Mouse (Mus musculus) spleen, postnatal 4 days (tissue): ENCODE measurements around the gene Sulf2.
A peak's percentile ranks its signal among the peaks of the same experiment; 100 is the strongest.
"Not testable (repeated sequence)": the region's sequence is repeated elsewhere in the genome, so short reads cannot be mapped to it uniquely, and the experiment has no call there.

Experiments used
- DNase-seq, 2 experiments: peaks; one replicate each; pipeline ENCODE4 v3.0.0; 2022; ENCODE audit warnings: low spot score in 2 of 2

Gene Sulf2

DNA sequence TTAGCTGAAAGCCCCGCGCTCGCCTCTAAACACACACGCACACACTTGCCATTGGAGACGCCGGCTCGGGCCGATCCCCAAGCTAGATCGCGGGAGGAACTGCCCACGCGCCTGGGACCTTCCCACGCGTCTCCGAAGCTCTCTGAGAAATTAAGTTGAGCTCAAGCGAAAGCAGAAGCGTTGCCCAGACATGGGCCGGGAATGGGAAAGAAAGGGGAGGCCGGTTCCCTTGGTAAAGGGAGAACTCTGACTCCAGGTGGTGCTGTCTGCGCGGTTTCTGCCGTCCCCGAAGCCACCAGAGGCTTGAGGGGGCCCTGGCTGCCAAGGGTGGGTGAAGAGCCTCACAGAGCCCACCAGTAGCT, at the start of gene Sulf2:
Gene Sulf2, minus strand, starts transcription at position 210 of the 362 bp plus-strand sequence.
- peak in 1 of 2 experiments; percentile 17 for DNase-seq

DNA sequence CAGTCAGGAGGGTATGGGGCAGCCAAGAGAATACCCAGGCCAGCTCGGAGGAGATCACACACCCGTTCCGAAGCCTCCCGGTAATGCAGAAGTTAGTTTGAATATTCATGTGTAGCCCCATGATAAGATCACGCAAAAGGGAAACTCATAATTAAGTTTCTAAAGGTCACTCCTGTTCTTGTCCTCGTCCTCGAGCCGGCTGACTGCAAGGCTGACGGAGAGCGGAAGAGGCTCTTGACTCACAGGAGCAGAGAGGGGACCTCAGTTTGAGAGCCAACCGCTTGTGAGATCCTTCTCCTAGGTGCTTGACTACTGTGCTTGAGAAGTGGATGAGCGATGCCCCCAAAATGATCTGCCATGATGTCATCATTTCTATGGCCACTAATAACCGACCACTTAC, 48.7 kb upstream of the Sulf2 start:
- no peak for DNase-seq

DNA sequence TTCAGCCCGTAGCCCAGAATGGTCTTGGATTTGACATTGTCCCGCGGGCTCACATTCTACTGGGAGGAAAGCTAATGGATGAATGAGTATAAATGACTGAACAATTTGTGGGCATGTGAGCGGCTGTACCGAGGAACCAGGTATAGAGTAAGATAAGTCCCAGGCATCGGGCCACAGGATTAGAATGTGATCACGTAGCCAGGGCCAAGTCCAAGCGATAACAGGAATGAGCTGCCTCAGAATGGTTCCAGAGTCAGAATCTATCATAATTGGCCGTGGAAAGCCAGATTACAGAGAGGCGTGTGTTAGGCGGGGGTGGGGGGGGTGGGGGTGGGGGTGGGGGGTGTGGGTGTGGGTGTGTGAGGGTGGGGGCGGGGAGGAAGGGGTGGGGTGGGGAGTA, 48.2 kb upstream of the Sulf2 start:
- DNase-seq: no peak

DNA sequence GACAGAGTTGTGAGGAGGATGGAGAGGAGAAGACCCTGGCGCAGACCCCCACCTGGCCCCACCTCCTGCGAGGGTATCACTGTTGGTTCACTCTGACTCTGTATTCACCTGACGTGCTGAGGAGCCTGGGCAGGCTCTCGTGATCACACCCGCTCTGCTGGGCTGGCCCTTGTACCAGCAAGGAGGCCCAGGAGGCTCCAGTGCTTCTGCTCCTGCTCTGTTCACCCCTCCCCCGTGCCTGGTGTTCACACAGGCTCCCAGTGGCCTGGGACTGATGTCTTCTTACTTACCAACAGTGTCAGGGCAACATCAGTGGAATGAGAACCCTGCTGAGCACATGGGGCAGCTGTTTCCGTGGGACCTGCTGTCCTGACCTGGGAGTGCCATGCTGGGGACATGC, 42.5 kb upstream of the Sulf2 start:
- DNase-seq: no peak

DNA sequence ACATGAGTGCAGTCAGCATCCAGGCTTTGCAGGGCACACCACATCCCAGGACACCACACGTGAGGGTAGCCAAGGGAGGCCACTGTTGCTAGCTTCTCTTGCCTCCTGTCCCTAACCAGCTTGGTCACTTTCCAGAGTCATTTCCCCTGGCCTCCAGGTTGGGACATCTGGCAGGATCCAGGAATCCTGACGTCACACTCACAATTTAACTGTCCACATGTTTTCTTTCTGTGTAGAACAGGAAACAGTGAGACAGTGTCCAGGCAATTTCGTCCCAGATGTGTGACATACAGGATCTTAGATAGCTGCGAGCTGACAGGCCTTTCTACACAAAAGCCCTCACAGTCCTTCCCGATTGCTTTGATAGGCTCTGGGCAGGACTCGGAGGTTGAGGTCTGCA, 41.6 kb upstream of the Sulf2 start:
- DNase-seq: no peak

DNA sequence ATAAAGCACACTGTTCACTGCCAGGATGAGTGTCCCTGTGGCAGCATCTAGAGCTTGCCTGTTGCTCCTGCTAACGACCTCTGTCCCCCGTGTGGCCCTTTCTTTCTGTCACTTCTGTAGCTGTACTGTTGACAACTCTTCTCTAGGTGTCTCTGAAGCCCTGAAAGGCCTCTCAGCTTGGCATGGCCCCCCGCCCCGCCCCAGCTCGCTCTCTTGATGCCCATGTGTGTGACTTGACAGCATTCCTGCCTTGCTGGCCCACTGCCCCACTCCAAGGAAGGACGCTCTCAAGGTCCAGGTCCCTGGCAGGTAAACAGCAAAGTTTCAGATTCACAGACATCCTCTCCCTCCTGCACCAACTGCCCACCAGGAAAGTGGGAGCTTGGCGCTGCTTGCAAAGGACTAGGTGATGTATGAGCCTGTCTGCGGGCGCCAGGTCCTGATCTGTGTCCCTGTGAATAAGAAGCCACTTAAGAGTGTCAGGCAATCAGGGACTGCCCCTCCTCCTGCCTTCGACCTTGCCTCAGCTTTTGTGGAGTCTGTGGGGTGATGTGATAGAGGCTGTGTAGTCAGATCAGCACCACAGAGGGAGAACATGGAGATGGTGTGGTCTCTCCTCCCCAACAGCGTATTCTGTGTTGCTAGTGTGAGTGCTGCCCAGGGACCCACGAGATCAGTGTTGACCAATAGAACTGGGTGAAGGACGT, 40.8 kb upstream of the Sulf2 start:
- DNase-seq: no peak

DNA sequence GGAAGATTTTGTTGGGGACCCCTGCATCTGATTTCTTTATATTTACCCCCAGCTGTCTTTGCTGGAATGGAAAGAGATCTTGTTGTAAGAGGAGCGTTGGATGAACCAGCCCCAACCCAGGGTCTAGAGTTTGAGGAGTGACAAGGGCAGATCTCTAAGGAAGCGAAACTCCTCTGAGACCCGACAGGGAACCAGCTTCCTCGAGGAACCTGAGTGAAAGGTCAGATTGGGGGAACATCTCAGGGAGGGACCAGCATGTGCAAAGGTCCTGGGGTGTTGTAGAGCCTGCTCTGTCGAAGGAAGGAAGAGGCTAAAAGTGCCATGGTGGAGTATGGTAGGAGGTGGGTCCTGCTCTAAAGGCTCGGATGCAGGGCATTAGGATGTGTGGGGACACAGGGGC, 39.6 kb upstream of the Sulf2 start:
- no peak for DNase-seq

DNA sequence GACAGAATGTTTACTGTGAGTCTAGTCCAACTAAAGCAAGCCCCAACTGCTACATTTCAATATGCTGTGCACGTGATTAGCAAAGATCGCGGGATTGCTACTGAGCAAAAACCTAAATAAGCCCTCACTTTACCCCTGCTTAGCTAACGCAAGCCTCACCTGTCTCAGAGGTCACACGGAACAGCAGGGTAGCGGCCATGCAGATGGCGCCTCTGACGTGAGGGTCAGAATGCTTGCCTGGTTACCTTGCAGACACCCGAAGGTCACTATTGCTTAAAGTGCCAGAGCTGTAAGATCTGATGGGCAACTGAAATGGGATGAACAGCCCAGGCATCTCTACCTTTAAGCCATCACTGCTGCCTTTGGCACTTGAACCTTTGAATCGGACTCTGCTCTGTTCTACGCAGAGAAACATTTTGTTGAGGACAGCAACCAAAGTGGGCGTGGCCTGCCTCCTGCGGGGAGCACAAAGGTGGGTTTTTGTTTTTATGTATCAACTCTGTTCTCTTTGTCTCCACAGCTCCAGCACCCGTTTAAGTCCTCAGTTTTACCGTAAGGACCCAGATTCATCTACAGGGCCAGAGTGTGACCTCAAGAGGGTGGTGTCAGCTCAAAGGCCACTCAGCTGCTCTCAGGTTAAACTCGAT, 38.8 kb upstream of the Sulf2 start:
- DNase-seq: no peak

DNA sequence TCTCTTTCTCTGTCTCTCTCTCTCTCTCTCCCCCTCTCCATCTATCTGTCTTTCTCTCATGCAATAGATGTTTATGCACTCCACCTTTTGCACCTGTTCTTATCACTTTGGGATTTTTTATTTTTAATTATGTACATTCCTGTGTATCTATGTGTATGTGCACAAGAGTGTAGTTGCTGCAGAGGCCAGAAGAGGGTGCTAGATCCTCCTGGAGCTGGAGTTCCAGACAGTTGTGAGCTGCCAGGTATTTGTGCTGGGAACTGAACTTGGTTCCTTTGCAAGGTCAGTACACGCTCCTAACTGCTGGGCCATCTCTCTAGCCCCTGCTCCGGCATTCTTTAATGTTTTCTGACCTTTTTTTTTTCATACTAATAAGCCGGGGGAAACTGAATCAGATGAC, 38.0 kb upstream of the Sulf2 start:
- no peak for DNase-seq

DNA sequence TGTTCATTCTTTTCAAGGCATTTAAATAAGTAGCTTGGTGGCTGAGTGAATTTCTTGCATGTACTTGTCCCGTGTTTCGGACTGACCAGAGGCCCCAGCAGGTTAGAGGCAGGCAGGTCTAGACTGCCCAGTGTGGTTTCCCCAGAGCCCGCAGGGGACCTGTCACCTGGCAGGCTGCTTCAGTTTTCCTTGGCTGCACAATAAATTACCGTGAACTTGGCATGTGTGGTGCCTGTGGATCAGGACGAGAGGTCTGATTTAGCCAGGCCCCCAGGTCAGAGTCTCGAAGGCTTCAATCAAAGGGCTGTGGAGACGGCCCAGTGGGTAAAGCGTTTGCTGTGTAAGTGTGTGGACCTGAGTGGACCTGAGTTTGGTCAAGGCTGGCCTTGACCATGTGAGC, 35.4 kb upstream of the Sulf2 start:
- no peak for DNase-seq

DNA sequence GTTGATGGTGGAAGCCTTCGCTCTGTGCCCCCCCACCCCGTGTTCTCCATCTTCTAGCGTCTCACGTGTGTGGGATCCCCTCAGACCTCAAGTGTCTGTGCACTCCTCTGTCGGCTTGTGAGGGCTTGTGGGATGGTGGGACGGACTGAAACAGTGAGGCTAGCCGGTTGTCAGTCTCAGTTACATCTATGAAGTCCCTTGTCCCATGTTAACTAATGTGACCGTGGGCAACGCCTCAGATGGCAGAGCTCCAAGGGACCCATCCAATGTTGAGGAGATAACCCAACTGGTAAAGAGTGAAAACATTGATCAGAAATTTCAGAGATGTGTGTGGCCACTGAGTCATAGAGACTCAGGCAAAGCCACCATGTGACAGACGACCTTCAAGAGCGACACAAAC, 33.7 kb upstream of the Sulf2 start:
- DNase-seq: no peak

DNA sequence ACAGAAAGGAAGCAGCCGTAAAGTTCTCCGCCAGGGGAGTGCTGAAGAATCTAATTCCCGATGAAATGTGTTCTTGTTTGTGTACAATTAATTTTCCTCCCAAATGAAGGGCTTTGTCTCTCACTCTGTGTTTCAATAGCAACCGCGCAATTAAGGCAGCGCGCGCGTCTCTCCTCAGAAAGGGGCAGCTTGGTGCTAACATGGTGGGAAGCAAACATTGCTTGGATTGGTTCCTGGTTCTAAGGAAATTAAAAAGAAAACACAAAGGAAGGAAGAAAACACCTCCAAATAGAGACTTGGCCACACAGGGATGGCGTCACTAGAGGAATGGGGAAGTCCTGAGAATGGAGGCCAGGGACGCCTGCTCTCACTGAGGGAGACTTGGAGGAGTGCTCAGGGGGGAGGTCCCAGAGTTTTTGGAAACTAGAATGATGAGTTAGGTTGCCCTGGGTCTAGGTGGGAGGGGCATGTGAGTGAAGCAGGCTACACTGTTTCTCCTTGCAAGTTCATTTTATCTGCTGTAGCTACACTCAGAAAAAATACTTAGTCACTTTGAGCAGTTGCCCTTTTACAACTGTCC, 32.5 kb upstream of the Sulf2 start:
- DNase-seq: not testable (repeated sequence)

DNA sequence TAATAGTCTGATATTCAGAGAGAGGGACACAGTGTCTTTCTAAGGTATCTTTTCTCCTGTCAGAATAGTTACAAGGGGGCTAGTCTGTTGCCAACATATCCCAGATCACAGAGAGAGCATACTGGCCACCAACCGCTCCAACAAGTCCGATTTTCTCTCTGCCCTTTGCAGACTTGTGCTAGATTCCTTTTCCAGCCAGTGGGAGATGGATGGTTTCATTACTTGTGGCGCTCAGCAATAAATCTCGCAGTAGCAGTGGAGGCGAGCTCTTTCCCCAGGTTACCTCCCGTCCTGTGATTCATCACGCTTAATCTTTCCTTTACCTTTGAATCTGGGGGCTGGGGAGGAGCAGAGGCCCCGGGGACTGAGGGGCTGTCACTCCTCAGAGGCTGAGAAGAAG, 31.9 kb upstream of the Sulf2 start:
- DNase-seq: not testable (repeated sequence)

DNA sequence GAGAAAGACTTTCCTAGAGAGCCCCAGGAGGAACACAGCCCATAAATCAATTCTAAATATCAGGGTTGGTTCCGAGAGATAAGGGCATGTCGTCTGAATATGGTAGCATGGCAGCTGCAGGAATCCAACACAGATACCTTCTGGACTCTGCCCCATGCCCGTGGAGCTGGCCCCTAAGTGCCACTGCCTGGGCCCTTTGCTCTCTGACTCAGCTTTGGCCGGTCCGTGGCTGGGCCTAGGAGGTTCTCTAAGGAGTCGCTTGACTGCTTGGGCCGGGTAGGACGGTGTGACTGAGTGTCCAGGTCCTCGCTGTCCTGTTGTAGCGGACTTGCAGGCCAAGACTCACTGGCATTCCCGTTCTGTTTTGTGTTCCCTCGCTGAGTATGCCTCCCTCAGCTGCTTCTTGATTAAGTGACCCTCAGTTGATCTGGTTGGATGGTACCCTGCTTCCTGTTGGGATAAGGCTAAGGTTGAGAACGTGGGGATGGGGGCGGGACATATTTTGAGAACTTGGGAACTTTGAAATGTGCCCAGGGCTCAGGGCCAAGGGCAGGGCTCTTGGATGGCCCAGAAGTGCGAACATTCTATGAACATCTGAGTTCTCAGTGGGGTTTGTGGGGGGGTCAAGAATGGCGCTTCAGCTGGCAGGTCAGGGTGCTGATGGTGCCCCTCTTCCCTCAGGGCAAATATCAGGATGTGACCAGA, 30.9 kb upstream of the Sulf2 start:
- DNase-seq: no peak

DNA sequence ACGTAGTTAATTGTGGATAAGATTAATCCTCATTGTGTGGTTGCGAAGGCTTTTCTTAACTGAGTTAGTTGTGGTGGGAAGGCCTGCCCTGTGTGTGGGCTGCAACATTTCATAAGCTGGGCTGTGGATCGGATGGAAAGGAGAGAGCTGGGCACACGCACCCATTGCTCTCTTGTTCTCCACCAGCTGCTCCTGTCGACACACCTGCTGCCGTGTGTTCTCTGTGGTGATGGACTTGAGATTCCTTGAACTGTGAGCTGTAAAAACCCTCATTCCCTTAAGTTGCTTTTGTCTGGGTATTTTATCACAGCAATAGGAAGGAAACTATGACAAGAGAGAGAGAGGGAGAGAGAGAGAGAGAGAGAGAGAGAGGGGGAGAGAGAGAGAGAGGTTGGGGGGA, 30.3 kb upstream of the Sulf2 start:
- no peak for DNase-seq

DNA sequence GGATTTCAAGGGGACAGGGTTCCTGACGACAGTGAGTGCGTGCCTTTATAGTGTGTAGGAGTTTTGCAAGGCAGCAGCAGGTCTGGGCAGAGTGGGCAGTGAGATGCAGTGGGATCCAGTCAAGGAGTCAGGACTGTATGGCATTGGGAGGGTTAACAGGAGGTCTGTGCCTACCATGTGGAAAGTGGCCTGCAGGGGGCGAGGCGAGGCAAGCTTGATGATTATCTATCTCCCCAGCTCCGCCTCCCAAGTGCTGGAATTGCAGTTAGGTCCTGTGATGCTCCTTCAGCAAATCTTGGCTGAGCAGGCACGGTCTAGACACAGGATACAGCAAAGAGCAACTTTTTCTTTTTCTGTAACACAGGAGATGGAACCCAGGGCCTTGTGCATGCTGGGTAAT, 29.0 kb upstream of the Sulf2 start:
- DNase-seq: no peak

DNA sequence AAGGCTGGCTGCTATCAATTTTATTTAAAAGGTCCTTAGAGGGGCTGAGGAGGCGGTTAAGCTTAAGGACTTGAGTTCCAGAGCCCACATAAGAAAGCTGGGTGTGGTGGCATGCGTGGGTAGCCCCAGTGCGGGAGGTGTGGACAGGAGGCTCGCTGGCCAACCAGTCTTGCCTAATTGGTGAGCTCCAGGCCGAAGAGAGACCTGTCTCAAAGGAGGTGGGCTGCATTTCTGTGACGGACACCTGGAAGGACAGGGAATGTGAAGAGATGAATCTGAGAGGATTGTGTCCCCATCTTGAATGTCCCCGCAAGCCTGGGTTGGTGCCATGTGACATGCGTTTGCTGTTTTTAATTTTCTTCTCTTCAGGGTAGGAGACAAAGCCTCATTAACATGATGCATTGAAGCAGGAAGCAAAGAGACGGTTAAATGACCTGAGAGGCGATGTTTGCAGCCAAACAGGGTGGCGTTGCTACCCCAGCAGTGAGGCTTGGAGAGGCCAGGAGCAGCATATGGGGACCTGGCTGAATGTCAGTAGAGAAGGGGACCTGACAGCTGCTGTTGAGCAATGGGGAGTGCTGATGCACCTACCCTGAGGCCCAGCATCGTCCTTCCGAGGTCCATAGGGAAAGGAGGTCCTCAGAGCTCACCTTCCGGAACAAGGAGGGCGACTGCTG, 26.7 kb upstream of the Sulf2 start:
- no peak for DNase-seq

DNA sequence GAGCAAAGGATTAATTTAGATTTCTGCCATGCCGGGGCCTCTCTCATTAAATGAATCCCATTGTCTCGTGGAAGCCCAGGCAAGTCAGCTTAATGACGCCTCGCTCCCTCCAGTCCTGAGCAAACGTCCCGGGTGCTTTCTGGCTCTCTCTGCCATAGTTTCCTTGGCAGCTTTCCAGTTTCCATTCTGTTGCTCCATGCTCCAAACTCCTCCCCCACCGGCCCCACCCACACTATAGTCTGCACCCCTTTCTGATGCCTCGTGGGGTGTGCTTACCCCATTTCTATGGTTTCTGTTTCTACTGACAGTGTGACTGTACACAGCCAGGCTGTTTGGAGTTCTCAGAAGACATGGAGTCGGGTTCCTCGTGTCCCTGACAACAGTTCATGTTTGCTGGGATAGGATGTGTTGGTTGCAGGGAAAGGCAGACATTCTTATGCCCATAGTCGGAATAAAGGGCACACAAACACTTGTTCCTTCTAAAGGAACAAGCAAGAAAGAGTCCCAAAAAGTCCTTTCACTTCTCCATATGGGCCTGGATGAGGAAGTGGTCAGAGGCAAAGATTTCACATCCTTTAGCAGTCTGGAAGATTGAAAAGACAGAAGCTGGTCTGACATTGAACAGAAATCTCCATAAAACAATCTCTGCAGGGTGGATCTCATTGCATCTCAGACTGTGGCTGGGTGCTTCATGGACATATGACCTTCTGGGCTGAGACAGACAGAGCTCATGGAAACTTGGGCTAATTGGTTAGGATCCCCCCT, 25.5 kb upstream of the Sulf2 start:
- no peak for DNase-seq

DNA sequence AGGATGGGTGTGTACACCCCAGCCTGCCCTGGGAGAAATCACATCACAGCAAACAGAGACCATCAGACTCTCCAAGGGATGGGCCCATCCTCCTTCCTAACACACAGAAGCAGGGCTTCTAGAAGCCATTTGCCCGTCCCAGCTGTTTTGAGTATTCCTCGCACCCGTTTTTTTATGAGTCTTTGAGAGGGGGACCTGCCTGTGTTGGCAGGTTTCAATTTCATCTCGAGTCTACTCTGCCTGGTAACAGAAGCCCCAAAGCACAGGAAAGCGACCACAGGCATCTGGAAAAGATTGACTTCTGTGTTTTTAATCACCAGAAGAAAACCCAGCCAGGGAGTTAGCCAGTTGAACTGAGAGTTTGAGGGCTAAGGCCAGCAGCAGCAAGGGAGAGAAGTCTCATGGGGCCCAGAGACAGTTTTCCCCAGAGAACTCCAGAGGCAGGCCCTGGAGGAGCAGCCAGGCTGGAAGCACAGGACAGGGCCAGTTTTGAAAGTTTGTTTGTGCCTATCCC, 24.7 kb upstream of the Sulf2 start:
- no peak for DNase-seq

DNA sequence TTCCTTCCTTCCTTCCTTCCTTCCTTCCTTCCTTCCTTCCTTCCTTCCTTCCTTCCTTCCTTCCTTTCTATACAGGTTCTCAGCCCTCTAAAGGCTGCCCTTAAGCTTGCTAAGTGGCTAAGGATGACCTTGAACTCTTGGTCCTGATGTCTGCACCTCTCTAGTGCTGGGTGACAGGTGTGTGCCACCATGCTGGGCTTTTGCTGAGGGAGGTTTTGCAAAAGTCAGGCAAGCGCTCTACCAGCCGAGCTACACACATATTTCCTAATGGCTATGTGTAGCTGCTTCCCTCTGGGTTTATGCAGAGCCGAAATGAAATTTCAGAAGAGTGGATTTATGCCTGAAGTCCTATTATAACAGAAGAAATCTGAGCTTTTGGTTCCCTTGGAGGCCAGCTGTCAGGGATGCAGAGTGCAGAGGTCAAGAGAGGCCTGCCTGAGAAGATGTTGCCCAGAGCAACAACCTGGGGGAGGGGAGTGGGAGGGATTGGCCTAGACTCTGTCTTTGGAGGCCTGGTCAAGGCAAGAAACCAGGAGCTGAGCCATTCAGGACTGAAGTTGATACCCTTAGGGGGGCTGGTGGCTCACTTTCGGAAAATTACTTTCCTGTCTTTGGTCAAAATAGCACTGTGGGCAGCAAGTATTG, 24.1 kb upstream of the Sulf2 start:
- DNase-seq: no peak
